Mouse (Mus musculus) yolk sac, embryonic 10.5 days (tissue): Measurements from ENCODE around the gene Prkag2.

Source experiments
- DNase-seq: peaks from one replicate; pipeline ENCODE4 v3.0.0-alpha.2; 2017; ENCODE audit warnings: low spot score

Prkag2 gene

DNA sequence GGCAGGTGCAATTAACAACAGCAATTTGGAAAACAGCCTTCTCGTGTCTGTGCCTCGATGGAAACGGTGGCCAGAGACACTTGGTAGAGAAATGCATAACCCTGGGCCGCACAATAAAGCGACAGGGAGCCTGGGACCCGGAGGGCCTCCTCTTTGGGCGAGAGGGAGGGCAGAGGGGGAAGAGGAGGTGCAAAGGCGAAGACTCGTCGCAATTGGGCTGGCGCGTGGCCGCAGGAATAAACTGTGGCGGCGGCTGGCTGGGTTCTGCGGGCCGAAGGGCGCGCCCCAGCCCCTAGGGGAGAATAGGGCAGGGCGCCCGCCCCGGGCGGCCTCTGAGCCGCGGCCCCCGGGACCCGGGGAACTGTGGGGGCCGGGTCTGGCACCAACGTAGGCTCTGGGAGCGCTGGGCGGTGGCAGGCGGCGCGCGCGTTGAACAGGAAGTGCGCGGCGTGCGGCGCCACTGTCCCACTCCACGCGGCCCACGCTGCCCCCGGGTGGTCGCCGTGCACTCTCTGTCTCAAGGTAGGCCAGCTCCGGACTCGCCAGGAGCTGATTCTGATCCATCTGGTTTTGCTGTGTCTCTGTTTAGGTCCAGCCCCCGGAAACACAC lies at the start of gene Prkag2:
Gene Prkag2 (minus strand): TSS at position 127 of the 610 bp plus-strand sequence.
- DNase-seq, result peak; percentile 55

DNA sequence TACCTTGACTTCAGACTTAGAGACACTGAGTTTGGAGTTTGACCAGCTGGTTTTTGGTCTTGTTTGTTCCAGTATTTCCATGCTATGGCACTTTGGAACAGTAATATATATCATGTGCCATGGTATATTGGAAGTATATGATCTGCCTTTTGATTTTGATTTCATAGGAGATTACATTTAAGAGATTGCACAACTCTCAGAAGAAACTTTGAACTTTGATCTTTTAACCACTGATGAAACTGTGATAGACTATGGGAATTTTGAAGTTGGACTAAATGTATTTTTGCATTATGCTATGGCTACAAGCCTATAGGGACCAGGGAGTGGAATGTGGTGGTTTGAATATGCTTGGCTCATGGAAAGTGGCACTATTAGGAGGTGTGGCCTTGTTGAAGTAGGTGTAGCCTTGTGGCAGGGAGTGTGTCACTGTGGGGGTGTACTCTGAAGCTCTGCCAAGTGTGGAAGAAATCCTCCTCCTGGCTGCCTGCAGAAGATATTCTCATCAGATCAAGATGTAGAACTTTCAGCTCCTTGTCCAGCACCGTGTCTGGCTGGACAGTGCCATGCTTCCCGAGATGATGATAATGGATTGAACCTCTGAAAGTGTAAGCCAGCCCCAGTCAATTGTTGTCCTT lies 49.0 kb upstream of the Prkag2 start:
- no peak for DNase-seq

DNA sequence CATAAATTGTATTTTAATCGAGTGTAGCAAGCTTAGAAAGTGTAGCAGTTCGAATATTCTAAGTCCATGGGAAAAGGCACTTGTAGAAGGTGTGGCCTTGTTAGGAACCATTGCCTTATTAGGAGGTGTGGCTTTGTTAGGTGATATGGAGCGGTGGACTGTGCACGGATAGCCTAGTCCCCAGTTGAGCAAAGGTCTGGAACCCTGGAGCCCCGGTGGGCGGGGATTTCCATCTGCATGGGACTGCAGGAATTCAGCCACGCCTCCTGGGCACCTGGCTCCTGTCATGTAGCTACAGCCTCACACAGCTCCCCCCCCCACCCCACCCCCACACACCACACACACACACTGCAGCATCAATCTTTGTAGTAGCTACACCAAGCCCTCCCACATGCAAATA lies 46.3 kb upstream of the Prkag2 start:
- no peak for DNase-seq

DNA sequence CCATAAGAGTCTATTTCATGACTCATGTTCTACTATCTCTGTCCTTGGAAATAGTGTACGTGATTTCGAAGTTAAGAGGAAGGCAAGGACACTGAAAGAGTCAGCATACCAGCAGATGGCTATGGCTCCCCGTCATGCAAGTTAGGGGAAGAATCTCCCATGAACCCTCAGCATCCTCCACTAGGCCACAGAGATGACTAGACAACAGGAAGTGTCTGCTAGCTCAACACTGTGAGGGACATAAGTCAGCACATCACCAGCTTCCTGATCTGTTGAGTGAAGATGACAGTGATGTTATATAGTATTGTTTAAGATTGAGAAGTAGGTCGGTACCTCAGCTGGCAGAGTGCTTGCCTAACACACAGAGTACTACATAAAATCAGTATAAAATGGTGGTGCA lies 27.4 kb upstream of the Prkag2 start:
- DNase-seq, result no peak

DNA sequence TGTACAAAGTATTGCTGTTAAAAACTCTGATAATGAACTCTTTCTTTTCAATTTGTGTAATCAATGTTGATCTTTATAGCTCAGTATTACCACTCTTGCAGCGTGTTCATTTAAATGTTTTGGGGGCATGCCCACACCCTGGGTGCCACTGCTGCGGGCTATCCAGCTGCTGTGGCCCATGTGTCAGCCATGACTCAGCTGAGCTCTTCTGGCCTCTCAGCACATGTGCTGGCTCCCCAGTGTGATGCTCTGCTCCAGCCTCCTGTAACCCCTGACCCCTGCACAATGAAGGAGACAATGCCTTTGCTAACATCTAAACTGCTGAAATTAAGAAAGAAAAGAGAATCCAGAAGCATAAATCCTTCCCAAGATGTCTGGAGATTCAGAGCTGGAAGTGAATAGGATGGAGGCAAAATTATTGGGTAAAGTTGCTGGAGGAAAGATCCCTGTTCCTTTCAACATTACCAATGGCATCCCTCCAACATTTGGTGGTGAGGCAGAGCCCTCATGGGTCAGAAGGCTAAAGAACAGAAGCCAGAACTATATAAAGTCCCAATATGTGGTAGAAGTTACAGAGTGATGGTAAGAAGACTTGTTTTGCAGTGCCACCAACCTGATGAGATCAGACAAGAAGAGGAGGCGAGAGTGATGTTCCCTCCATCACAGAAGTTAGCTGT lies 25.6 kb upstream of the Prkag2 start:
- no peak for DNase-seq

DNA sequence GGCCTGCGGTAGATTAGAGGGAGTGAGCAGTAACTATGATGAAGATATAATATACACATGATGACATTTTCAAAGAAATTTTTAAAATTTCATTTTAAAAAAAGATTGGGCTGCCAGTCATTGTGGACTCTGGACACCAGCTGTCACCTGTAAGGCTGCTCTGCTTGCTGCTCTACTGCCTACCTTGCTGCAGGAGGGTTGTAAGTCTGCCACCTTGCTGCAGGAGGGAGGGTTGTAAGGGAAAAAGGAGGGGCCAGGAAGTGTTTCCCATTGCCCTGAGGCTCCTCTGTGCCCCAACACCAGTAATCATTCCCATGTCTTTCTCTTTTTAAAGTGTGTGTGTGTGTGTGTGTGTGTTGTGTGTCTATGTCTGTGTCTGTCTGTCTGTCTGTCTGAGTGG lies 22.1 kb upstream of the Prkag2 start:
- DNase-seq, result no peak

DNA sequence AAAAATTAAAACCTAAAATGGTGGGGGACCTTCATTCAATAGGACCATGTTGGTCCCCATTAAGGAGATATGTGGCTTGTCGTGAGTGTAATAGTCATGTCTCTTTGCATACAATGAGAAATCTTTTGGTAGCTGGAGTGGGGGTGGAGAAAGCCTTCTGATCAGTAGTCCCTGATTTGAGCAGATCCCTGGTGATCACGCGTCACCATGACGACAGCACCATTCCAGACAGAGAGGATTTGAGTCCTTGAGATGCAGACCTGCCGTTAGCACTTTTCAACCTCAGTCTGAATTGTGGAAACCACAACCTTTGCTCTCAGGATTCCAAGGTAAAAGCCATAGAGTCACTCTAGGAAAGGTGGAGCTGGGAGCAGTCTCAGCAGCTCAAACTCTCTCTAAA lies 18.7 kb upstream of the Prkag2 start:
- DNase-seq, result no peak

DNA sequence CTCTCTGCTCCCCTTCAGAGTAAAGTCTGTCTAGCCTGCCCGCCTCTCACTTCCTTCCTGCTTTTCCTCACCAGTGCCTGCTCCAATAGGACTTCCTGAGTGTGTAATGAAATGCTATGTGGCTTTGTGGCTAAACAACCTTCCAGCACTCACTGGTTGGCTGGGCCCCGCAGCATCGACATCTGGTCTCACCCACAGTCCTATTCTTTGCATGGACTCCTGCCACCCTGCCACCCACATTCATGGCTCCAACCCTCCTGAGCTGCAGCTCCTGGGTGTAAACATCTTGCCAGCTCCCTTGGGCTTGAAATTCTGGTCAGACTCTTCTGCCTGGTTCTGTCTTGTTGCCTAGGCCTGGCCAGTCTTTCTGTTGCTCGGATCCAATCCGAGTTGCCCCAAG lies 15.6 kb upstream of the Prkag2 start:
- no peak for DNase-seq

DNA sequence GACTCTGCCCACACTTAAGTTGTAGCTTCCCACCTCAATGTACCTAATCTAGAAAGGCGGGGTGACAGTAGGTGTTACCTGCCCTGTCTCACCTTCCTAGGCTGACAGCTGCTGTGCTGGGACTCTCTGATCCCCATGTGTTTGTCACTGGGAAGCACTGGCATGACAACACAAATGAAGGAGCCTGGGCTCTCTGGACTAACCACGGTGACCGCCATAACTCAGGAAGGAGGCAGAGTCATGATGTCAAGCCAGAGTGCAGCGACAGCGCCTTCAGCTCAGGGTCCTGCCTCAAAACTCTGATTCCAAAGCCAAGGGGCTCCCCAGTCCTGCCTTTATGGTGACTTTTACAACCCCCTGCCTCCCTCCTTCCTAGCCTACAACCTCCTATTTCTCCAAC lies 14.8 kb upstream of the Prkag2 start:
- no peak for DNase-seq

DNA sequence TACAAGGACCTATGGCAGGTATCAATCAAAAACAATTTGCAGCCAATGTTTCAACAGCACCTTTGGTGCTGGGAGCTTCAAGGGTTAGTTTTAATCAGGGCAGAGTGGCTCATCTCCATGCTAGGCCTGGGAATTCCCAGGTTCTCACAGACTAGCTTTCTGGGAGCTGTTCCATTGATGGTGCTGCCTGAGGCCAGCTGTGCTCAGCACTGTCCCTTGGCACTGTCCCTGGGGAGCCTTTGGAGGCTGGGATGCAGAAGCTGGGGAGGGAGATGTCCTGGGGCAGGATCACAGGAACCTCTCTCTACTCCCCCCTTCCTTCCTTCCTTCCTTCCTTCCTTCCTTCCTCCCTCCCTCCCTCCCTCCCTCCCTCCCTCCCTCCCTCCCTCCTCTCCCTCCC lies 13.7 kb upstream of the Prkag2 start:
- DNase-seq, result no peak

DNA sequence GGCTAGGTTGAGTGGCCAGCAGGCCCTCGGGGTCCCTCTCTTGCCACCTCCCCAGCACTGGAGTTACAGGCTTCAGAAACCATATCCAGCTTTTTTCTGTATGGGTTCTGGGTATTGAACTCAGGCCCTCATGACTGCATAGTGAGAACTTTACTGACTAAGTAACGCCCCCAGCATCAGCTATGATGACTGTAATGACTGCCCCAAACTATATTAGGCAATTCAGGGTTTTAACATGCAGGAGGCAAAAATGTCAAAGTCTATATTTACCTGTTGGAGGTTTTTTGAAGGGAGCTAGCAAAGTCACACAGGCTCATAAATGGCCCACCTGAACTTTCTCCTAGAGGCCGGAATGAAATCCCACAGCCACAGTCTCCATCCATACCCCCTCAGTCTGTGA lies 9.9 kb upstream of the Prkag2 start:
- DNase-seq, result no peak

DNA sequence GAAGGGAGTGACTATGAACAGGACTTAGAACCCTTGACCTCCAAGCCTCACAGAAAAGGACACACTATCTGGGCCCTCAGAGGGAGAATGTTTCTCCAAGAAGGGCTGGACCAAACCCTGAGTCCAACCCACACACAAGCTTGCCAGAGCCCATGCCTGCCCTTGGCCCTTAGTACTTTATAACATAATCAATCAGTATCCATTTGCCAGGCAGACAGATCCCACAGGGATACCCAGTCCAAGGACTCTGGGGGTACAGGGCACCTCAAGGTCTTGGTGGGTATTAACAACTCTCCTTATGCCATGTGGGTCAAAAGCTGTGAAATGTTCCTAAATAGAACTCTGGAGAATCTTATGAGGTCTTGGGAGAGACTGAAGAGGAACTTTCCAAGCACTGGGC lies 5.3 kb upstream of the Prkag2 start:
- DNase-seq, result no peak

DNA sequence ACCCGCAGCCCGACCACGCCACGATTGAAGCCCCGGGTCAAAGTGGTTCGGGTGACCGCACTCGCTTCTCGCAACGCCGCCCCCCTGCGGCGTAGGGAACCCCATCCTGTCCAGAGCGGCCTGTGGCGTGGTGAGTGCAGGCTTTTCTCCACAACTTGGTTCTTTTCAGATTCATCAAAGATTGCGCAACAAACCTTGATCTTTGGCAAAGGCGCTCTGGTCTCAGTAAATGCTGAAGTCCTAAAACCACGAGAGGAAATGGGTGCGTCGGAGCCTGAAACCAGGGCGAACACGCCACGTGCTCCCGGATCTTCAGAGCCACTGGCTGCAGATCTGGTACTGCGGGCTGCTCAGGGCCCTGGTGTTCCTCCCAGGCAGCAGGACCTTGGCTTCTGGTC lies 683 bp upstream of the Prkag2 start:
- no peak for DNase-seq

DNA sequence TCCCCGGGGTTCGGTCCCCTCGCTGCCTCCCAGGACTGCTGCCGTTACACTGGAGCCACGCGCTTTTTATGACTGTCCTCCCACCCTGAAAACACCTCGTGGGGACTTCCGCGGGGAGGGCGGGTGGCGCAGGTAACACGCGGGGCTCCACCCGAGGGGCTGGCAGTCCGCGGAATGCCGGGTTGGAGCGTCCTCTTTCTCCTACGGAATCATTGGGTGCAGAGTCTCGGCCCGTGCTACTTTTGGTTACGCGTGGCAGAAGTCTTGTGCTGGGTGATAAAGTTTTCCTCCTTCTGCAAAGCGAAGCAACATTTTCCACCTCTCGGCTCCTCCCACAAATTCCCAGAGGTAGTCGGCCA lies 306 bp downstream of the Prkag2 start:
- DNase-seq, result no peak

DNA sequence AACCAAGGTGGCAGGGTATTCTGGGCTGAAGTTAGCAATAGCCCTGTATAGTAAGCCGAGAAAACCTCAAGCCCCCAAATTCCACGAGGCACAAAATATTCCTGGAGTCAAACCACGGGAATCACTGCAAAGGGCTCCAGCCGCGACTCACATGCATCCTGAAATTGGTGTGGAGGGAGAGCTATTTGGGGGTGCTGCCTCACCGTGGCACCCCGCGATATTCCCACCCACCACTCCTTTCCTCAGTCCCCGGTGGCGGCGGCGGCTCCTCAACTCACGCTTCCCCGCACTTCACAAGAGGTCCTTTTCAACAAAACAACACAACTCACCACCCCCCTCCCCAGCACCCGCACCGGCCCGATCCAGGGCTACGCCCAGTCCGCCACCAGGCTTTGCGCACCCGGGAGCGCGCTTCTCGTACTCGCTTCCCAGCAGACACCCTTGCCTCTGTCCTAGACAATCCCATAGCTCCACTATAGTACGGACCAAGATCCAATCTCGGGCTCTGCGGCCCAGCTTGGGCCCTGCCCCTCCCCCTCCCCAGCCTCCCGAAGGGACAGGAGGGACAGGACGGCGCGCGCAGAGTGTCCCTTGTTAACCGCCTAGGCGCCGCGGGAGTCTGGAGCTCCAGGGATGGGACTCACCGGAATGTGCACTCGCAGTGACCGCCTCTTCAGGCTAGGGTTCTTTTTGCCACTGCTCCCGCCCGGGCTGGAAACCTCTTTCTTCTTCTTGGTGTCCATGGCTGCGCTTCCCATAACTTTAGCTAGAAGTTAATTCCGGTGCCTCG lies 880 bp downstream of the Prkag2 start:
- peak; percentile 48 for DNase-seq

DNA sequence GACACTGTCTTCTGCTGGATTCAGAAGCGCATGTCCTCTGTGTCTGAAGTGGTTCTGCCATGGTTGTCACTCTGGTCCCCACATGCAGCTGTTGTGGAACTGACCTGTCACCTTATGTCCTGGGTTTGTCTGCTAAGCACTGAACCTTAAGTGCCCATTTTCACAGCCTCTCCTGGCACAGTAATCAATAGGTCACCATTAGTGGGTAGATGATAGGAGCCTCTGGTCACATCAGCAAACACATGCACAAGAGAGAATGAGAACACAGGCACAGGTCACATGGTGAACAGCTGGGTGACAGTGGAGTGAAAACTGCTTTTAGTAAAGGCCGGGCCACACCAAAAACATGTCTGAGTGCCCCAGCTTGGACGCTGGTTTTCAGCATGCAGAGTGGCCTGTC lies 2.6 kb downstream of the Prkag2 start:
- no peak for DNase-seq

DNA sequence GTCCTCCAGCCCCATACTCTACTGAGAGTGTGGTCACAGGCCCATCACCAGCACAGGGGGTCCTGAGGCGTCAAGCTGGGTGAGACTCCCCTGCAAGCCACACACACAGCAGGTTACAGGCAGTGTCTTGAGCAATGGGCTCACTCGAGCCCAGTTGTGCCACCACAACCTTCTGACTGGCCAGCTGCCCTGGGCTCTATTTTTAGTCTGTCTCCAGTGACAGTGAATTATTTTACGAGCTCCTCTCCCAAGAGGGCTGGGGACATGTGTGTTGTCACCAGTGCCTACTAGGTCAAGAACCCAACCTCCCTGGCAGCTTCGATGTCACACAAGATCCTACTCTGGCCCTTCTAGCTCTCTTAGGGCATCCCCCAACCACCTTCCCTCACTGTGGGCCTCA lies 4.0 kb downstream of the Prkag2 start:
- DNase-seq, result no peak

DNA sequence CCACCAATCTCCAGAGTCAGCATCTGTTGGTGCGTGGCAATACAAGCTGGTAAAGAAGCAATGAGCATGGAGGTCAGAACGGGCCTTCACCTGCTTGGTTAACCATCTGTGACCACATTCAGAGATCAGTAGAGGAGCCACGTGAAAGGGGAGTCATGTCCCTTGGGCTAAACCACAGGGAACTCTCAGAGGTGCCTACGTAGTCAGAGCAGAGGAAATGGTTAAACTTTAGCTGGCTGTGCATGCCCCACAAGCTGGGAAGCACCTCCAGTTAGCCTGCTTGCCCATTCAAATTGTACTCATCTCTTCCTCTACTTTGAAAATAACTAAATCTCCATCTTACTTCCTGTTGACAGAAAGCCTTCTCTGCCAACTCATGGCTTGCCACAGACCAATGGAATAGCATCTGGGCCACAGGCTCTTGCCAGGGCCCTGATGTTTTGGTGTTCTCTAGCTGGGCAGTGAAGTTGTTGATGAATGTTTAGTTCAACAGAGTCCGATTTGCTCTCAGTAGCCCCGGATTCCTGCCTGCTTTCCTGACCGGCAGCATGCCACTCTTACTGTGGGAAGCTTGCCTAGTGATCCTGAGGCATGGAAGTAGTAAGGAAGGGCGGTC lies 7.7 kb downstream of the Prkag2 start:
- no peak for DNase-seq

DNA sequence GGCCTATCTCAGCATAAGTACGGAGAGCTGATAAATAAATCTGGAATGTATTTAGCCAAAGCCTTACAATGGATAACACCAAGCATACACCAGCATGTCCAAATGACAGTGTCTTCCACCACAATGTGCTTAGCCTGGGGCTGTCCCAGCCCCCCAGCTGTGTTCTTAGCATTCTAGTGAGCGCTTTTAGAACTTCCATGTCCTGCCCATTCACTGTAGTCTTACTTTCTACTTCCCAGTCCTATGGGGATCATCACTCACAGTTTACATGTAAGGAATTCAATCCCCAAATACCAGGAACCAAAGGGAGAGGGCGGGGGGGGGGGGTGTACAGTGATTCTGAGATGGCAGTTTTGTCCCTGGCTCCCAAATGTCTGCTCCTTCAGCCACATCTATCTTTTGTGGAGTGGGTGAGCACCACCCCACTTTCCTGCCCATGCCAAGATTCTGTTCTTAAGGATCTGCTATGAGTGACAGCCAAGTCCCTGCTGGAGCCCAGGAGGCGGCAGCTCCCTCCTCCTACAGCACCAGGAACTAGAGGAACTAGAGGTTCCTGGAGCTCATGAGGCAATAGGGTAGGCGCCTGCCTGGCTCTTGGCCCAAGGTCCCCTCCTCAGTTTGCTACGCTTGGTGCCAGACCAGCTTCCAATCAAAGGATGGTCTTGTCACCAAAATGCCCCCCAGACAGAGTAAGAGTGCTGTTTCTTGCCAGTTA lies 11.0 kb downstream of the Prkag2 start:
- DNase-seq, result no peak

DNA sequence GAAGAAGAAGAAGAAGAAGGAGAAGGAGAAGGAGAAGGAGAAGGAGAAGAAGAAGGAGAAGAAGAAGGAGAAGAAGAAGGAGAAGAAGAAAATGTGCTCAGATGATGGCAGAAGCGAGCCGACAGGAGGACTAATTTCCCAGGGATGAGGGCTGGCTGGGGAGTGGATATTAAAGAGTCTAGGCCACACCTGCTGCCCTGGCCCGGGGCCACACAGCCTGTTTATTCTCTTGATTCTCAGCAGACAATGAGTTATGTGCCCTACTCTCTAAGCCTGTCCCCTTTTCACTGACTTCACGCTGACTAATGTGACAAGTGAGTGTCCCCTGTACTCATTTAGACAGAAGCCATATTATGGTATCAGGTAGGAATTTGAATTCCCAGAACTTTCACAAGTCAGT lies 11.8 kb downstream of the Prkag2 start:
- DNase-seq, result no peak

DNA sequence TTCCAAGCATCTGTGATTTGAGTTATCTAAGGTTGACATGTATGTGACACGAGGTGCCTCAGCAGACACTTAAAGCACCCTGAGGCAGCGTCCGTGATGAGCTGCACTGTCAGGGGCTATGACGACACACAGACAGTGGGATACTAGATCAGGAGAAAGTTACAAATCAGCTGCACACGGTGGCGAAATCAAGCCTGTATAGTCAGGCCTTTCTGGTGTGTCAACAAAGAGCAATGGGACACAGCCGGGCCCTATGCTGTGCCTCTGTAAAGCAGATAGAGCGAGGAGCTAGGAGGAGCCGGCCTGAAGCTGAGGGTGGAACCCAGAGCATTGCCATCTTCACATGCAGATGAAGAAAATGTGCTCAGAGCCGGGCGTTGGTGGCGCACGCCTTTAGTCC lies 12.3 kb downstream of the Prkag2 start:
- no peak for DNase-seq

DNA sequence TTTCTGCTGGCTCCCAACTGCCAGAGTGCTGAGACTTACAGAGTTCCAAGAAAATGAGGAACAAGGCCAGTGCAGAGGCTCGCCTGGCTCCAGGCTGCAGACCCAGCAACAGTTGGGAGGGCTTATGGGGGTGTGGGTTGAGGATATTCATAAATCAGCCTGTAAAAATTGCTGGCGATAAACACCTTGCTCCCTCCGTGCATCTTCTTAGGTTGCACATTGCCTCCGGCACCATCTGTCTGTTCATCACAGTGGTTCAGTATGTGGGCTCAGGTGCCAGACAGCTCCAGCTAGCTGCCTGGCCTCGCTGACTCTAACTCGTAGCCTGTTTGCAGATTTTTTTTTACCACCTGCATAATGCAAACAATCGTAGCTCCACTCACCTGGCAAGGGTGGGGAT lies 13.4 kb downstream of the Prkag2 start:
- no peak for DNase-seq
